ENCODE assay signal across 7 mouse cellular contexts in genomic region chr2:30078760-30079159, GRCm38 (mm10). TPM values are rescaled to one million over a fixed set of nuclear protein-coding genes. Genes with fewer than 3 reads are reported as not detected.
DNase-seq lines count a peak whose midpoint lies in the region; ATAC-seq and TF ChIP-seq lines count a peak whose summit lies in the region.

No protein-coding gene starts in this region.

- H3K4me2 ChIP-seq in neural tube, embryonic 13.5 days = no peak overlapping the region
- peak overlapping the region; percentile 97 for H3K4me2 ChIP-seq in intestine, embryonic 14.5 days (ENCODE audit: low read length)
- H3K4me2 ChIP-seq in stomach, postnatal 0 days (replicated peaks; ENCODE audit: low read depth) = peak overlapping the region; percentile 98; the same call in 1 of the 2 replicates

- no peak for TF ChIP-seq EP300 in stomach, postnatal 0 days (optimal IDR thresholded peaks at IDR 0.05)

- 0 out of 2 replicates have a peak overlapping the region, but pooled peaks have one; percentile 54 for H3K9ac ChIP-seq in neural tube, embryonic 13.5 days
- no peak overlapping the region for H3K9ac ChIP-seq in intestine, embryonic 14.5 days (ENCODE audit: low read length)
- H3K9ac ChIP-seq in stomach, postnatal 0 days (ENCODE audit: low read length) = peak overlapping the region; percentile 35; the same call in 1 of the 2 replicates

- WGBS in kidney, adult 2 months = 68% methylated on average over 4 of the region's 4 CpGs
- 86% methylated on average over 4 of the region's 4 CpGs for WGBS in neural tube, embryonic 13.5 days
- WGBS in intestine, embryonic 14.5 days = 71% methylated on average over 4 of the region's 4 CpGs
- WGBS in stomach, postnatal 0 days = 73% methylated on average over 4 of the region's 4 CpGs

- TF ChIP-seq CTCF in kidney, adult 2 months (conservative IDR thresholded peaks at IDR 0.05; ENCODE audit: insufficient read depth, insufficient read length, low read depth, low read length) = no peak
- no peak for TF ChIP-seq CTCF in stomach, postnatal 0 days (IDR thresholded peaks at IDR 0.05; ENCODE audit: low read depth)

- no peak for DNase-seq in kidney, adult 2 months
- no peak for DNase-seq in kidney, postnatal 14 days
- no peak for DNase-seq in neural tube, embryonic 10.5 days (ENCODE audit: extremely low spot score, low spot score)
- no peak for DNase-seq in intestine, embryonic 14.5 days (ENCODE audit: low spot score)
- no peak for DNase-seq in stomach, postnatal 0 days (ENCODE audit: low spot score)
- no peak for DNase-seq in retina, embryonic 14.5 days (ENCODE audit: low spot score)

- H3K4me3 ChIP-seq in kidney, adult 2 months (ENCODE audit: insufficient read depth, low read depth, low read length) = no peak overlapping the region
- no peak overlapping the region for H3K4me3 ChIP-seq in neural tube, embryonic 13.5 days
- H3K4me3 ChIP-seq in intestine, embryonic 14.5 days (ENCODE audit: low read depth, low read length) = no peak overlapping the region
- no peak overlapping the region for H3K4me3 ChIP-seq in stomach, postnatal 0 days (ENCODE audit: low read depth, low read length)

- peak overlapping the region; percentile 49 for H3K27ac ChIP-seq in kidney, adult 2 months (ENCODE audit: insufficient read depth, low read depth, low read length)
- H3K27ac ChIP-seq in neural tube, embryonic 13.5 days (replicated peaks) = no peak overlapping the region
- peak overlapping the region; percentile 79; the same call in 1 of the 2 replicates for H3K27ac ChIP-seq in intestine, embryonic 14.5 days (ENCODE audit: low read depth)
- peak overlapping the region; percentile 78 for H3K27ac ChIP-seq in stomach, postnatal 0 days (replicated peaks)

- H3K4me1 ChIP-seq in kidney, adult 2 months (ENCODE audit: control insufficient read depth, insufficient read depth, low read length) = no peaks in the 10 kb centered on the region; the same call in 1 of the 2 replicates
- H3K4me1 ChIP-seq in neural tube, embryonic 13.5 days (replicated peaks) = peaks cover 17% of the 10 kb centered on the region
- H3K4me1 ChIP-seq in intestine, embryonic 14.5 days (replicated peaks; ENCODE audit: control insufficient read depth, insufficient read depth, low read length) = peaks cover 8% of the 10 kb centered on the region
- H3K4me1 ChIP-seq in stomach, postnatal 0 days (replicated peaks; ENCODE audit: control insufficient read depth, insufficient read depth) = peaks cover 4% of the 10 kb centered on the region; the same call in 1 of the 2 replicates

- H3K27me3 ChIP-seq in kidney, adult 2 months (replicated peaks; ENCODE audit: control insufficient read depth, insufficient read depth, low read length) = no peaks in the 10 kb centered on the region
- H3K27me3 ChIP-seq in neural tube, embryonic 13.5 days = no peaks in the 10 kb centered on the region
- no peaks in the 10 kb centered on the region for H3K27me3 ChIP-seq in intestine, embryonic 14.5 days (replicated peaks; ENCODE audit: control insufficient read depth, insufficient read depth, low read length)
- H3K27me3 ChIP-seq in stomach, postnatal 0 days (ENCODE audit: control insufficient read depth, insufficient read depth, low read length) = no peaks in the 10 kb centered on the region

- no peaks in the 10 kb centered on the region for H3K36me3 ChIP-seq in kidney, adult 2 months (ENCODE audit: control insufficient read depth, insufficient read depth, low read length)
- H3K36me3 ChIP-seq in neural tube, embryonic 13.5 days = peaks cover 4% of the 10 kb centered on the region
- H3K36me3 ChIP-seq in intestine, embryonic 14.5 days (ENCODE audit: control insufficient read depth, insufficient read depth, low read length) = no peaks in the 10 kb centered on the region
- H3K36me3 ChIP-seq in stomach, postnatal 0 days (ENCODE audit: control insufficient read depth, insufficient read depth, low read length) = no peaks in the 10 kb centered on the region

- H3K9me3 ChIP-seq in neural tube, embryonic 13.5 days = no peaks in the 10 kb centered on the region
- H3K9me3 ChIP-seq in intestine, embryonic 14.5 days (ENCODE audit: control insufficient read depth, low read length) = no peaks in the 10 kb centered on the region
- no peaks in the 10 kb centered on the region for H3K9me3 ChIP-seq in stomach, postnatal 0 days (ENCODE audit: control insufficient read depth, low read length)

- no peak for TF ChIP-seq POLR2A in kidney, adult 2 months (IDR thresholded peaks at IDR 0.05; ENCODE audit: low read depth, low read length)

- ATAC-seq in neural tube, embryonic 13.5 days (ENCODE audit: low read depth) = no peak
- ATAC-seq in intestine, embryonic 14.5 days (replicated peaks; ENCODE audit: low FRiP score, low TSS enrichment, low read depth) = no peak
- ATAC-seq in stomach, postnatal 0 days (ENCODE audit: low FRiP score, low TSS enrichment) = no peak

RNA-seq across cellular contexts. Expression of gene Pkn3, which starts 1.3 kb away (rescaled TPM):
- 4.7 and 4.8 TPM in 2 replicates for polyA plus RNA-seq in kidney, adult 2 months (2012; rRNA removed)
- 1.8 and 2.7 TPM in 2 replicates for polyA plus RNA-seq in neural tube, embryonic 13.5 days (2015; fragmentation: Nextera tagmentation; extraction: Ambion mirVana)
- polyA plus RNA-seq in intestine, embryonic 14.5 days (2014; fragmentation: Nextera tagmentation; extraction: Ambion mirVana) = 8.2 and 9.9 TPM in 2 replicates
- polyA plus RNA-seq in stomach, postnatal 0 days (2015; fragmentation: Nextera tagmentation; extraction: Ambion mirVana) = 3.0 and 3.1 TPM in 2 replicates

RNA-seq across cellular contexts. Expression of gene Zdhhc12, which starts 14.7 kb away (rescaled TPM):
- 49.0 and 69.1 TPM in 2 replicates for polyA plus RNA-seq in kidney, adult 2 months (2012; rRNA removed)
- polyA plus RNA-seq in neural tube, embryonic 13.5 days (2015; fragmentation: Nextera tagmentation; extraction: Ambion mirVana) = 26.5 and 32.5 TPM in 2 replicates
- 60.2 and 60.3 TPM in 2 replicates for polyA plus RNA-seq in intestine, embryonic 14.5 days (2014; fragmentation: Nextera tagmentation; extraction: Ambion mirVana)
- polyA plus RNA-seq in stomach, postnatal 0 days (2015; fragmentation: Nextera tagmentation; extraction: Ambion mirVana) = 27.7 and 27.8 TPM in 2 replicates

RNA-seq across cellular contexts. Expression of gene Set, which starts 21.6 kb away (rescaled TPM):
- polyA plus RNA-seq in kidney, adult 2 months (2012; rRNA removed) = 30.4 and 37.4 TPM in 2 replicates
- 338 and 380 TPM in 2 replicates for polyA plus RNA-seq in neural tube, embryonic 13.5 days (2015; fragmentation: Nextera tagmentation; extraction: Ambion mirVana)
- polyA plus RNA-seq in intestine, embryonic 14.5 days (2014; fragmentation: Nextera tagmentation; extraction: Ambion mirVana) = 557 and 562 TPM in 2 replicates
- polyA plus RNA-seq in stomach, postnatal 0 days (2015; fragmentation: Nextera tagmentation; extraction: Ambion mirVana) = 202 and 206 TPM in 2 replicates

RNA-seq across cellular contexts. Expression of gene Wdr34, which starts 30.1 kb away (rescaled TPM):
- 32.0 and 37.8 TPM in 2 replicates for polyA plus RNA-seq in kidney, adult 2 months (2012; rRNA removed)
- 49.6 and 53.5 TPM in 2 replicates for polyA plus RNA-seq in neural tube, embryonic 13.5 days (2015; fragmentation: Nextera tagmentation; extraction: Ambion mirVana)
- 28.7 and 30.3 TPM in 2 replicates for polyA plus RNA-seq in intestine, embryonic 14.5 days (2014; fragmentation: Nextera tagmentation; extraction: Ambion mirVana)
- 10.9 and 13.2 TPM in 2 replicates for polyA plus RNA-seq in stomach, postnatal 0 days (2015; fragmentation: Nextera tagmentation; extraction: Ambion mirVana)

RNA-seq across cellular contexts. Expression of gene Zer1, which starts 45.6 kb away (rescaled TPM):
- polyA plus RNA-seq in kidney, adult 2 months (2012; rRNA removed) = 45.8 and 59.5 TPM in 2 replicates
- 11.8 and 12.8 TPM in 2 replicates for polyA plus RNA-seq in neural tube, embryonic 13.5 days (2015; fragmentation: Nextera tagmentation; extraction: Ambion mirVana)
- 9.1 and 9.5 TPM in 2 replicates for polyA plus RNA-seq in intestine, embryonic 14.5 days (2014; fragmentation: Nextera tagmentation; extraction: Ambion mirVana)
- polyA plus RNA-seq in stomach, postnatal 0 days (2015; fragmentation: Nextera tagmentation; extraction: Ambion mirVana) = 2.9 and 3.1 TPM in 2 replicates
